Mouse (Mus musculus): ENCODE data around the gene 4930444G20Rik. TPM values are rescaled to one million over a fixed set of nuclear protein-coding genes. Genes with fewer than 3 reads are reported as not detected.

The 4930444G20Rik gene
- not detected in 2 replicates for polyA plus RNA-seq (2021; fragmentation: Nextera tagmentation)
- long read RNA-seq, experiment 1, result 0 reads
- long read RNA-seq, experiment 2, result 0 reads

DNA sequence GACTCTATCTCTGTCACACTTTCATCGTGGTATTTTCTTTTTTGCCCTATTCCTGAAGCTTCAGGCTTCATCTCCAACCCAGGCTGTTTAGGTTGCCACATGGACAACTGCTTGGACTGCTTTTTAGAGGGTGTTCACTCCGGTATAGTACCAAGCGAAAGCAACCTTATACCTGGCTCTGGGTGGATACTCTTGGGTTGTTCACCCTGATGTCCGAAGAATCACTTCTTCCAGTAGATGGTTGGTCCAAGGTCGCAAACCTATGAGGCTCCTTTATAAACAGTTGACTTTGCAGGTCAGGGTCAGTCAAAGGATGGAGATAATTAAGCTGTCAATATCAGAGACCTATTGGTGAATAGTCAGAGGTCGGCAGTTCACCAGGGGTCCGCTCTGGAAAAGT, at the start of gene 4930444G20Rik:
4930444G20Rik (minus strand) TSS at position 101 of the 400 bp plus-strand sequence.

Other genes starting within 250 kb of the 4930444G20Rik start
- 30.5 and 48.5 TPM in 2 replicates for gene Sgk1, start 185.9 kb downstream of the 4930444G20Rik start, polyA plus RNA-seq (2021; fragmentation: Nextera tagmentation)
- 0.67 and 1.7 TPM in 2 replicates for gene E030030I06Rik, start 81.2 kb upstream of the 4930444G20Rik start, polyA plus RNA-seq (2021; fragmentation: Nextera tagmentation)
- not detected in 2 replicates for gene Raet1e, start 90.5 kb upstream of the 4930444G20Rik start, polyA plus RNA-seq (2021; fragmentation: Nextera tagmentation)
- not detected in 2 replicates for gene H60b, start 90.5 kb upstream of the 4930444G20Rik start, polyA plus RNA-seq (2021; fragmentation: Nextera tagmentation)

Measured in layer of hippocampus, adult 6 months (tissue).